Mouse (Mus musculus): ENCODE measurements around the gene Pdzd2.

The Pdzd2 gene

DNA sequence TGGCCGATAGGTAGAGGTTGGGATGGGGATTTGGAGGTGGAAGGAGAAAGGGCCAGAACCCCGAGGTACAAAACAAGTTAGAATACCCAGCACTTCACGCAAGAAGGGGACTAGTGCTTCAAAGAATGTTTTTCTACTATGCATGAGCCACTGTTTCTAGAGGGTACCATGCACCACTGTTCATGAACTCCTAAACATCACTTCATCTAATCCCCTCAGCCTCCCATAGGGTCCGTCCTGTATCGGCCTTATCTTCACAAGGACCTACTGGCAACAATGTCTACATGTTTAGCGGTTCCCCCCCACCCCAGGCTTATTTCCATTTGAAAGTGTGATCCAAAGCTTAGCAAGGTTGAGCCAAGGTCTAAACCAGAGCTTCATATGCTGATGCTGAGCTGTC, 162.0 kb downstream of the Pdzd2 start:
- DNase-seq (ENCODE audit: low spot score): no peak

DNA sequence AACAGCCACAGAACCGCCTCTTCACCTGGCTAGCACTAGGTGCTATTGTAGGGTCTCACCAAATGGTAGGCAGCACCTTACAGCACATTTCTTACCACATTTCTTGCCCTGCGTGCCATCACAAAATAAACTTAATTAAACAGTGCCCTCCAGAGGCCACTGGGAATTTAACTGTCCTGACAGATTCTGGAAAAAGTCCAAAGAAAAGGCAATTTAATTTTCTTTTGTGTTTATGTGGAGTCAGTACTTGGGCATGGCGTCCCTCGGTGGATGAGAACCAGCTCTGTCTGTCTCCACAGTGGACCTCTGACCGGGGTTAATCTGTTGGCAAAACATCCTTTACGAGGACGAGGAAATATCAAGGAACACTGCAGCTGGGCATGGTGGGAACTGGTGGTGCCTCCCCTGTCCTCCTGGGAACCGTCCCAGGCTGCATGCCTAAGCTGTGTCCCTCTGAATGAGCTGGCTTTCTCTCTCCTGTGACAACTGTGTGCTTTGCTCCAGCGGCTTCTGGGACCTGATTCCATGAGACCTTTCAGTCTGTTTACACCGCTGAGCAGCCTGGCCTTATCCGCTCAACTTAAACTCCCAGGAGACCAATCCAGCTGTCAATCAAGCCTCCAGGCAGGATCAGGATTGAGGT, 162.5 kb downstream of the Pdzd2 start:
- DNase-seq (ENCODE audit: low spot score): peak; percentile 43

DNA sequence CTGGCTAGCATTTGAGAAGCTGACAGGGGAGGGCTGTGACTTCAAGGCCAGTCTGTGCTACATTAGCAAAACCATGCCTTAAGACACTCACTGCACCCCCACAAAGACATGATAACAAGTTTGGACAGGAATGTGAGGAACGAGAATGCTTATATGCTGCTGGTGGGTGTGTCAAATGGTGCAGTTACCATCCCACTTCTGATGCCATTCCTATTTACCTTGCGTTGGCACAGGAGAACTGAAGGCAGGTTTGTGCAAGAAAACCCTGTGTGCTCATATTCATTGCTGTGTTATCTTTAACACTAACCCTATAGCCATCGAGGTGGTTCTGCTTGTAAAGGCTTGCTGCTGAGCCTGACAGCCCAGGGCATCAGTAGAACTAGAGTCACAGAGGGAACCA, 166.1 kb downstream of the Pdzd2 start:
- DNase-seq (ENCODE audit: low spot score): no peak

DNA sequence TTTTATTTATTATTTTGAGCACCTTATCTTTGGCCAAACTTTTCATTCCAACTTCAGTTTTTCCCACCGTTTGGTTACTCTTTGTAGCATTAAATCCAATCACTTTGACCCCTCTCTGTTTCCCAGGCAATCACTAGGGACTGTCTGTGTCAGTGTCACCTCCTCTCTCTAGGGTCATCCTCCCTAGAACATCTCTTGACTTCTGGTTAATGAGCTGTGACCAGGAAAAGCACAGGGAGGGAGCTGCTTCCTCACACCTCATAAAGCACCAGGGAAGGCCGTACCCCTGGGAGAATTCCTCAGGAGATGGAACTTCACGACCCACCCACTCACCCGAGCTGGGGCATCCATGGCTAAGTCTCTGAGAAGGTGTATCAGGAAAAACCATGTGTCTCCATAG, 168.6 kb downstream of the Pdzd2 start:
- DNase-seq (ENCODE audit: low spot score): no peak

DNA sequence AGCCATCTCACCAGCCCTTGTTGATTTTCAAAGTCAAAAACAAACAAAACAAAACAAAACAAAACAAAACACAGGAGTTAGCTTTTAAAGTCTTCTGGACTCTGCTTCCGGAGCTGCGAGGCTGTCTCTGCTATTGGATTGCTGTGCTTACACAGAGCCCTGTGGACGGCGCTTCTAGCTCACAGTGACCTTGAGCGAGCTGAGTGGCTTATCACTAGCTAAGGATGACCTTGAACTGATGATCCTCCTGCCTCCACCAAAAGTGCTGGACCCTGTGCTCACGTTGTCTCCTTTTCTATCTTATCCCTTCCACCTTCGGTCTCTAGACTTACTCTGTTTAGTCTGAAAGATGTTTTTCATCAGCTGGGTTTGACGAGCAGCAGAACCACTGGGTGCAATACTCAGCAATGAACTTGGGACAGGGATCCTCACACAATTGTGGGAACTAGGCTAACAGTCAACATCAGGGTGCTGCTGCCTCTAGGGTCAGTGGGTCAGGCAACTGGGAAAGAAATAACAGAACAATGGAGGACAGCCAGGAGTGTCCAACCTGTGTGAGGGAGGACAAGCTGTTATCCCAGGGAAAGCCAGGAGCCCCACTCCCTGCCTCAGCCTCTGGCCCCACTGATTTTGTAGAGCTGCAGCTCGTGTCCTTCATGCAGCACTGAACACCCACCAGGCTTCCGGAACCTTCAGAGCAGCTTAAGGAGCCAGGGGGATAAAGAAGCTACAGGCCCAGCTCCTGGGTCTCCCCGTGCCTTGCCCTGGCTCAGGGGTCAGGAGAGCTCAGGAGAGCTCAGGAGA, 172.9 kb downstream of the Pdzd2 start:
- no peak for DNase-seq (ENCODE audit: low spot score)

DNA sequence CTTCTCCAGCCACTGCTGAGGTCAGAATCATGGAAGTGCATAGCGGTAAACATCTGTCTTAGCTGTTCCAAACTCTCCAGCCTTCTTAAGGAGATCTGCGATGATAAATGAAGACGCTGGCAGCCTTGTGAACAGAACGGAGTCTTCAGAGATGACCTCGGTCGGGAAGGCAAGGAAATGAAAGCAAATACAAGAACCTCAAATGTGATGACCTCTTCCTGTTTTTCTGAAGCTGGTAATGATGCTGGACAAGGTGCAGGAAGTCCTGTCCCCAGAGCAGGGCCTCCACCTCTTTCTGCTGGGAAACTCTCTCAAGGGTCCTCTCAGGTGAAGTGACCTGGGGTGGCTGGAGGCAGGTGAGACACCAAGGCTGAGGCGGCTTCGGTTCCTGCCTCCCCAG, 174.4 kb downstream of the Pdzd2 start:
- no peak for DNase-seq (ENCODE audit: low spot score)

DNA sequence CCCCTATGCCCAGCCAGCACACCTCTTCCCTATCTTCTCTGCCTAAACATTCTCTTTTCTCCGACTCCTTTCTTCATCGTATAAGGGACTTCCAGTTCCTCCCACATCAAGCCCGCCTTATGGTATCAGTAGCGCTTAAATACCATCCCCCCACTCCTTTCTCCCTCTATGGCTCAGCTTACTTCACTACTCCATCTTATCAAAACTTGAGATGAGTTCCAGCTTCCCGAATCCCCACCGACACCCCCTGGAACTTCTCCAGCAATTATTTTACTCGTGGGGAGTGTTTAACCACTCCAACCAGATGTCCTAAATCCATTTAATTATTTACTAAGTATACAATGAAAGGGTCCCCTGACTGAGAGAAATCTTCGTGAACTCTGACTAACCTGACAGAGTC, 179.2 kb downstream of the Pdzd2 start:
- no peak for DNase-seq (ENCODE audit: low spot score)

DNA sequence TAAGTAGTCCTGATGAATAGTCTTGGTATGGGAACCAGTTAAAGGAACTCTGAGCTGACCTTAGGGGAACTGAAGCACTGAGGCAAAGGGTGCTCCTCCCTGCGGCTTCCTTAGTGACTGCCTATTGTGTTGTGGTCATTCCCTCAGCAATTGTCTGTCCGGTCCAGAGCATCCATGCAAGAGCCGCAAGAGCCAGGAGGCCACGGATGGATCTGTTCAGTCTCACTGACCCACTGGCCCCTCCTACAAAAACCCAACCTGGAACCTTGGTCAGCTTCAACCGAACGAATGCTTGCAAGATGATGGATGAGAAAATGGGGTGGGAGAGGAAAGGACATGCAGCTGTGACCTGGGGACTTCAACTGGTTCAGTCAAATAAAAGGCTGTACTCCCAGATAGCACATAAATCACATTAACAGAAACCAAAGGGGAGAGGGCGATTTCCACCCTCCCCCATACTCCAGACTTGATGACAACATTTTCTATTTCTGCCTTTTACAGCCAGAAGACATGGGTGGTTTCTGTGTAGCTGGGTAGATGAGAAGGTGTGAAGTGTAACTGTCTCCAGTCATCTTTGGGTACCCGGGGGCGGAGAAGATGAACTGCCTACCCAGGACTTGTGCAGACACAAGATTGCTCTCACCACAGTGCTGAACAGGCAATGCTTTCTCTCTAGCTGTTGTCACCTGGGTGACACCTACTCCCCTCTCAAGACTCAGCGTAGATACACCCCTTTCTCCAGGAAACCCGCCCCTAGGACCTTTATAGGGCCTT, 181.9 kb downstream of the Pdzd2 start:
- DNase-seq (ENCODE audit: low spot score): peak; percentile 39

DNA sequence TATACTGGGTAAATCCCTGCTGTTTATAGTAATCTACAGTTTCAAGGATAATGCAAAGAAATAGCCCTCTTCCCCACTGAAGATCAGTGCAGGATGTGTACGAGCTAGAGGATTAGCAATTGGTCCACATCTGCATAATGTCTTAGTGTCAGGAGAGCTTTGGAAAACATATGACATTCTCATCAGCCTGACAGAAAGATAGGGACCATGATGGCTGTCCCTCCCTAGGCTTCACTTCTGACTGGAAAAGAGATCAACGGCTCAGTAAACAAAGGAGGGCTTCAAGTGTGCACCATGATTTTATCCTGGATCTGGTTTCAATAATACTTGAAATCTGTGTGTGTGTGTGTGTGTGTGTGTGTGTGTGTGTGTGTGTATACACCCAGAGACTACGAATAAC, 186.5 kb downstream of the Pdzd2 start:
- DNase-seq (ENCODE audit: low spot score): no peak

DNA sequence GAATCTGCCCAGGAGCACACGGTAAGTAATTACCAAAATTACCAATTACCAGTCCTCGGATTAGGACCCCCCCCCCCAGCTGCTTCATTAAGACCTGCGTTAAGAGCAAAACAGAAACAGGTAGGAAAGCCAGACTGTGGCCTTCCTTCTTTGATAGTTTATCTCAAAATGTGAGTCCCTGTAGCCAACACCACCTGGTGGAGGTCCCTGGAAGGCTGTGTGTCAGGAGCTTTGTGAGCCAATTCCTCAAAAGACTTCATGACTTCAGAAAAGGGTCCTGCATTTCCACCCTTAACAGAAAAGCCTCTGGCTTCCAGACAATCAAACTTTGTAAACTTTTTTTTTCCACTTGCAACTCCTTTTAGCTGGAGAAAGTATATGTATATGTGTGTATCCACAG, 188.8 kb downstream of the Pdzd2 start:
- DNase-seq (ENCODE audit: low spot score): no peak

DNA sequence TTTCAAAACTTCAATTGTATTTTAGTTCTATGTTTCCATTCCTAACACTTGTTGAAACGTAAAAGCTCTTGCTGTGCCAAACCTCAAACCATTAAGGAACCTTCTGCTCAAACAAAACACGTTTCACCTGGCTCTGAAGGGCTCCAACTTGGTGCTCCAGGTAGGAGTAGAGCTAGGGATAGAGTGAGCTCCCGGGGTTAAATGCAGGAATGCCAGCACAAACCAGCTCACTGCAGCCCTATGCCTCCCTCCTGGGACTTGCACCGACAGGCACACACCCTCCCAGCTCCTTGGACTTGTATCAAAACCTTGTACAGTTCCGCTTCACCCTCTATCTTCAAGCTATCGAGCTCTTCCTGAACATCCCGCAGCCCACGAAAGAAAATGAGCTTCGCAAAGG, 189.3 kb downstream of the Pdzd2 start:
- DNase-seq (ENCODE audit: low spot score): no peak

DNA sequence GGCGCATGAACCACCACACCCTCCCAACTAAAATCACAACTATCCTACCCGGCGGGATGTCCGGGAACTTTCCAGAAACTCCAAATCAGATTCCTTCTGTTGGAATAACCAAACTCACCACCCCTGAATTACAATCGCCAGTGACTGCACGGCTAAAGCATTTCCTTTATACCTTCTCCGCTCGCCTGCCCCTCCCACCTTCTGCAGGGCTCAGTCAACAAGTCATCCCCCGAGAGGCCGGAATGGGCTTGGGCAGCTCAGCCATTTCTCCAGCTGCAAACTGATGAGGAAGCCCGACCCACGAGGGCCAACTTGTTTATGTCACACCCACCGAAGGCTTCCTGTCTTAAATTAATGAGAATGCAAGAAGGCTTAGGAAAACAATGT, 189.8 kb downstream of the Pdzd2 start:
- no peak for DNase-seq (ENCODE audit: low spot score)

DNA sequence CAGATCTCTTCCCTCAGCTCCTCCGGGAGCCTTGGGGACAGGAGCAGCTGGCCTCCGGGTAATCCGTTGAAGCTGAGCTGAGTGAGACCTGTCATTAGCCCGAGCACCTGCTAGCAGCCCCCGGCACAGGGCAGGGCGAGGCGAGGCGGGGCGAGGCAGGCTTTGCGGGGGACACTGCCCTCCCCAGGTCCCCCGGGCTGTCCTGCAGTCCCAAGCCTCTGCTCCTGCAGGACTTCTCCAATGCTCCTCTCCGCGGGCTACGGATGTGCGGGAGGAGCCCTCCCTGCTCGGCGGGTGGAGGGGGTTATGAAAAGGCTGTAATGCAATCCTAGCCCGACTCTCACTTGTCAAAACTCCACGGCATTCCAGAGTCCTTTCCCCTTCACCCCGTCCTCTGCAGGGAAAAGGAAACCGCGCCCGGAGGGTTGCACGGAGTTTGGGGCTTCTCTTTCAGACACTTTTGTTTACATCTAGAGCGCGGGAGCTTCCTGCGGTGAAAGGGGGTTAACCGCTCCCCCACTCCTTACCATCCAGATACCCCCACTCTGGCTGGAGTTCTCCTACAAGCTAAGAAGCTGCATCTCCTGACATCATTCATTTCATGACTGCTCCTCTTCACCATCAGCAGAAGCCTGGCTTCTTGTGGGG, 190.3 kb downstream of the Pdzd2 start:
- no peak for DNase-seq (ENCODE audit: low spot score)

DNA sequence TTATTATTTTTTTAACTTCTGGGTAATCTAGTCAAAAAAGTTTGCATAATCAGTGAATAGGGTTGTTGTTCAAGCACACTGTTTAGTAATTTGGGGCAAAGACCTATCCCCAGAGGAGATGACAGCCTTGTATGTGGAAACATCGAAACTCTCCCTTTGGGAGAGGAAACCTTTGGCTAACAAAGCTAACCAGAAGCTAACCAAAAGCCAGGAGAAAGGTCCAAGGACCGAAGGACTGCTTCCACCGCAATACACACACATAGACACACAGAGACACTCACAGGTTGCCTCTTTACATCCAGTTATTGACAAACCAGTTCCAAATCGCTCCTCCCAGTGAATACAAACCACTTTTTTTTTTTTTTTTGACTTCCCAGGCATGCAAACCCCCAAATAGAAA, 191.0 kb downstream of the Pdzd2 start:
- DNase-seq (ENCODE audit: low spot score): no peak

DNA sequence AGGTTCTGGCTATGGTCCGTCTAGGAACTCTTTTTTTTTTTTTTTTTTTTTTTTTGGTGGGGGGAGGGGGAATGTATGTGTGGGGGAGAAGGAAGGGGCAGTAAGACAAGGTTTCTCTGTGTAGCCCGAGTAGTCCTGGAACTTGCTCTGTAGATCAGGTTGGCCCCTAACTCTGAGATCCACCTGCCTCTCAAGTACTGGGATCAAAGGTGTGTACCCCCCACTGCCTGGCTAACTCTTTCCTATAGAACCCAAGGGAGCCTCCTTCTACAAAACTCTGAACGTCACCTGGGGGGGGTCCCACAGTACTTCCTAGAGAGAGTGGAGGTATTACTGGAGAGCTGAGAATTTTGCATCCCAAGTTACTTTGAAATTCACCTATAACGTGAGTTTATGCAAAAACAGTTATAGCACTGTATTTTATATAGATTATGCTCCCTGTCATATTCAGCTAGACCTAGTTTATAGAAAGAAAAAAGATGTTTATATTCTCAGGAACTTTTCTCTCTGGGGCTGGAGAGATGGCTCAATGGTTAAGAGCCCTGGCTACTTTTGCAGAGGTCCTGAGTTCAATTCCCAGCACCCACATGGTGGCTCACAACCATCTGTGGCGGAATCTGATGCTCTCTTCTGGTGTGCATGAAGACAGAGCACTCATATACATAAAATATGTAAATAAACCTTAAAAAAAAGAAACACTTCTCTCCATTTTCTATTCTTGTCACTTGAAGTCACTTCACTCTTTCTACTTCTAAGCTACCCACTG, 191.9 kb downstream of the Pdzd2 start:
- DNase-seq (ENCODE audit: low spot score): no peak

DNA sequence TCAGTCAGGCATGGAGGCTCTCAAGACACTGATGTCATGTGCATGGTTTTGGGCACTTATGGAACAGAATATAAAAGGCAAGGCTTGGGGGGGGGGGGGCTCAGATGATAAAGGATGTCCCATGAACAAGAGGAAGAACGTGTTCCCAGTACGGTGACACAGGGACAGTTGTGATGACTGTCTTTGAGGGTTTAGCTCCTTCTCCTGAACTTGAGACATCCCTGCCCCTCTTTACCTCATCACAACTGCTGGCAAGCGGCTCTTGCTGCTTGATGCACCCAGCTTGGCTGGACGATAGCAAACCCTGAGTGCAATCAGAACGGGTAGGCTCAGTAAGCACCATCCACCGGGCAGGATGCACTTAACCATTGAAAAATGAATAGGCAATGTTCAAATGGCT, 192.9 kb downstream of the Pdzd2 start:
- no peak for DNase-seq (ENCODE audit: low spot score)

DNA sequence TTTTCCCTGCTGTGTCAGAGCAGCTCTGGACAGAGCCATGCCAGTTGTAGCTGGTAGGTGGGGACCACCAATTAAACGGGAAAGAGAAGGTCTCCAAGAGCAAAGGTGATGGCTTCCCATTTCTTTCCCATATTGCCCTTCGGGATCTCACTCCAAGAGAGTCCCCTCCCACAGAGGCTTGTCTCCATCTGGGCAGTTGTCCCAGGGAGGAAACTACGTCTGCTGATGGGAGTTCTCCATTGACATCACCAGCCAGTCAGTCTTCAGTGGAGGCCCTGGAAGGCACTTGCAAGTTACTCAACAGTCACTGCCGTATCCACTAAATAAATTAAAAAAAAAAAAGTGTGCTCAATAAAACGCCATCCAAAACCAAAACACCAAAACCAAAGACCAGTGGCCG, 194.1 kb downstream of the Pdzd2 start:
- DNase-seq (ENCODE audit: low spot score): no peak

DNA sequence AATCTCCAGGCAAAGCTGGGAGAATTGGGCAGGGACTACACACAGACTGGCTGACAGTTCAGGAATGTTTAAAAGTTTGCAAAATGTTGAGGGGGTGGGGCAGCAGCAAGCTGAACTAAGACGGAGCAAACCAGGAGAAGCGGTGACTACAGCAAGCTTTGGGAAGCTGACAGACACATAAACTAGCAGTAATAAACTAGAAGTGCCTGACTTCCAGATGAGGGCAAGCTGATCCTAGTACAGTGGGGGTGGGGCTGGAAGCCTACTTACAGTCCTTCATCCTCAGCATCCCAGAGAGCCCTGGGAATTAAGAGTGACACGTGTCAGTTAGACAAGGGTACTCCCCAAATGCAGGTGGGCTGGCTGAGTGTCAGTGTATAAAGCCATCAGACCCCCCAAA, 194.5 kb downstream of the Pdzd2 start:
- no peak for DNase-seq (ENCODE audit: low spot score)

DNA sequence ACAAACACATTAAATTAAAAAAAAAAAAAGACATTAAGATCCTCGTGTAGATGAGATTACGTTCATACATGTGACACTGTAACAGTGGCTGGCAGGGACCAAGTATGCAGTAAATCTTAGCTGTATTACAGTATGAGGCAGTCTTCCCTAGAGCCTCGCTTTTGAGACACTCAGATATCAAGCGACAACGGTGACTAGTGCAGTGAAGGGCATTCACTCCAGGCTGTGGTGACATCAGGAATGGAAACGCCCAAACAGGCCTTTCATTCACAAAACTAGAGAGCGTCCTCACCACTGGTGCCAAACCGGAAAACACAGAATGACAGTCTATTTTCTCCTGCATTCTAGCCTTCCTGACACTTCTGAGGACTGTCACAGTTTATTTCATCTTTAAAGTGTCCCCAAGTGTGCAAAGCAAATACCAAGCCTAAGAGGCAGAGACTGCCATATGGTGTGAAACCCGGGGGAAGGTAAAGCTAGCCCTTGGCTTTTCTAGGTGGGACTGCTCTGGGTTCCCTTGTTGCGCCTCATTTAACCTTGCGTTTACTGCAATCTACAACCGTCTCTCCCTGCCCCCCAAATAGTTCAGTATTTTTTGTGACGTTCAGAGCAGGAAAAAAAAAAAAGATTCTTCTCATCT, 195.9 kb downstream of the Pdzd2 start:
- DNase-seq (ENCODE audit: low spot score): no peak

DNA sequence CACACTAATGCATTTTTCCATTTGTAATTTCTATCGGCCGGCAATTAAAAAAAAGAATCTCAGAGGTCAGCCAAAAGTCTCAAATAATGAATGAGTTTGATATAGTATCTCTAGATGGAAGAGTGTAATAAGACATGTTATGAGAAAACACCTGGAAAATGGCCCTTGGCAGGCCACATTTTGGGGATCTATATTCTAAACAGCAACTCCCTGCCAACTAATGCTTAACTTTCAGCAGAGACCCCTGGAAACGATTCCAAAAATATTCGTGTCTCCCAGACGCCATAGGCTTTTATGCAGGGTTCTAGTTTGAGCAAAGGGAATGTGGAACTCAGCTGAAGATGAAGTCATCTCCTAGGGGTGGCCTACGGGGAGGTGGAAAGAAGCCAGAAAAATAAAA, 197.4 kb downstream of the Pdzd2 start:
- no peak for DNase-seq (ENCODE audit: low spot score)

DNA sequence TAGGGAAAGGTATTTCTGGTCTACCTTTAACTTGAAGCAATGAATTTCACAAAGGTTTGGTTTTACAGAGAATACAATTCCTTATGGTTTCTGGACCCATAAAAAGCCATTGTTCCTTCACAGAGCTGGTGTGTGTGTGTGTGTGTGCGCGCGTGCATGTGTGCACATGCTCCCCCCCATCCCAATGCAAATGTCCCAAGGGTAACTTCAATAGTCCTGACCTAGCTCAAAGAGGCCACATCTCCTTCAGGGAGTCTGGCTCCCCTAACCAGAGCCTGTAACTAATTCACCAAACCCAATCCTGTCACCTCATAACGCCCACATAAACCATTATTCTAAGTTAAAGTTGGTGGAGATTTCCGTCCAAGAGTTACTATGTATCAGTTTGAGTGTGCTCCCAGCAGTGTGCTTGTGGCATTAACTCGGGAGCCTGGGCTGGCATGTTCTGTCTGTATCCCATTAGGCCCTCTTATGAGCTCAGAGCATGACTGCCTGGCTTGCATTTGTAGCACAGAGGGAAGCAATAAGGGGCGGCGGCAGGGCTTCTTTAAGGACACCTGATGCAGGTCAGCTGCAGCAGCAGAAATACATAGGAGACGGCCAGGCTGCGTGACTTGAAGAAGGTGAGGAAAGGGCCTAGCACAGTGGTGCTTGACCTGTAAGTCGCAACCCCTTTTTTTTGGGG, 200.0 kb downstream of the Pdzd2 start:
- DNase-seq (ENCODE audit: low spot score): no peak
